Mouse (Mus musculus): ENCODE results near the gene Cstf3.
"Not testable (repeated sequence)": the region's sequence is repeated elsewhere in the genome, so short reads cannot be mapped to it uniquely, and the experiment has no call there.

DNA sequence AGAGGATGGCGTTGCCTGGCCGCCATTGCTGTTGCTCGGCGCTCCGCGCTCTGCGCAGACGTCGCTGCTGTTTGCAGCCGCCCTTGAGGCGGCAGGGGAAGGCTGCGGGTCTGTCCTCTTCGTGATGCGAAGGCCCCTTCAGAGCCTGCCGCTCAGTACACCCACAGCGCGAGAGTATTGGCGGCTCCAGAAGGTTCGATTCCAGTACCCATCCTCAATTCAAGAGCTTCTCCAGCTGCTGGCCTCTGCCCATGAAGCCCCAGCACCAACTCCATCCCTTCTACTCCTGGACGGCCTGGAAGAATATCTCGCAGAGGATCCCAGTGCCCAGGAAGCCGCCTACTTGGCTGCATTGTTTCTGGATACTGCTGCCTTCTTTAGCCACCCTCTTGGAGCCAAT is 33.6 kb upstream of the Cstf3 start:
- not testable (repeated sequence) for TF ChIP-seq POLR2A (IDR thresholded peaks at IDR 0.05; ENCODE audit: low read depth, low read length); CTCF (IDR thresholded peaks at IDR 0.05; ENCODE audit: extremely low read depth, insufficient read length, insufficient replicate concordance, low read depth, low read length)

Data from small intestine, adult 2 months (tissue).